Mouse (Mus musculus) induced T-regulatory cell, adult 2 months (primary cell): ENCODE results near the gene Vps45.
A peak's percentile ranks its signal among the peaks of the same experiment; 100 is the strongest.

Source experiments
- DNase-seq: peaks from one replicate; pipeline ENCODE4 v3.0.0-alpha.2; 2012; ENCODE audit warnings: low read depth

Vps45 gene

GRCm38 (mm10) chr3:96036796-96037195, 21.5 kb downstream of the Vps45 start:
- no peak for DNase-seq

- no peak for DNase-seq
Measured at GRCm38 (mm10) chr3:96033046-96033445, 25.2 kb downstream of the Vps45 start.

GRCm38 (mm10) chr3:96032652-96033017, 25.6 kb downstream of the Vps45 start:
- no peak for DNase-seq

- DNase-seq = peak; percentile 72
Measured at GRCm38 (mm10) chr3:96031991-96032651, 26.1 kb downstream of the Vps45 start.

GRCm38 (mm10) chr3:96029766-96030165, 28.5 kb downstream of the Vps45 start:
- no peak for DNase-seq

GRCm38 (mm10) chr3:96029336-96029735, 28.9 kb downstream of the Vps45 start:
- DNase-seq = no peak

GRCm38 (mm10) chr3:96027875-96028274, 30.4 kb downstream of the Vps45 start:
- DNase-seq = peak; percentile 17

GRCm38 (mm10) chr3:96027145-96027544, 31.1 kb downstream of the Vps45 start:
- DNase-seq = no peak

- no peak for DNase-seq
Measured at GRCm38 (mm10) chr3:96021421-96022128, 36.7 kb downstream of the Vps45 start.

- DNase-seq = no peak
Measured at GRCm38 (mm10) chr3:96020735-96021134, 37.5 kb downstream of the Vps45 start.

GRCm38 (mm10) chr3:96017461-96017860, 40.8 kb downstream of the Vps45 start:
- DNase-seq = no peak

- no peak for DNase-seq
Measured at GRCm38 (mm10) chr3:96016257-96016889, 41.9 kb downstream of the Vps45 start.

- DNase-seq = no peak
Measured at GRCm38 (mm10) chr3:96015681-96016080, 42.6 kb downstream of the Vps45 start.

GRCm38 (mm10) chr3:96012805-96013204, 45.5 kb downstream of the Vps45 start:
- no peak for DNase-seq

GRCm38 (mm10) chr3:96008463-96008862, 49.8 kb downstream of the Vps45 start:
- no peak for DNase-seq

- DNase-seq = no peak
Measured at GRCm38 (mm10) chr3:96001560-96001959, 56.7 kb downstream of the Vps45 start.

GRCm38 (mm10) chr3:96000921-96001501, 57.3 kb downstream of the Vps45 start:
- DNase-seq = no peak

- no peak for DNase-seq
Measured at GRCm38 (mm10) chr3:96000080-96000632, 58.1 kb downstream of the Vps45 start.

- DNase-seq = no peak
Measured at GRCm38 (mm10) chr3:95999308-96000079, 58.8 kb downstream of the Vps45 start.

GRCm38 (mm10) chr3:95997203-95997721, 61.0 kb downstream of the Vps45 start:
- peak; percentile 28 for DNase-seq

- peak; percentile 25 for DNase-seq
Measured at GRCm38 (mm10) chr3:95996451-95997073, 61.7 kb downstream of the Vps45 start.
